Mouse (Mus musculus) gastrocnemius, adult 2 months (tissue): ENCODE results near the gene Tmem45b. TPM values are rescaled to one million over a fixed set of nuclear protein-coding genes. Genes with fewer than 3 reads are reported as not detected.

Experiments
- DNase-seq: peaks from one replicate; pipeline ENCODE4 v3.0.0; 2022
- H3K27ac ChIP-seq: fragments of 200-600 bp; 2 replicates; pipeline ENCODE4 v1.8.1; 2022; ENCODE audit warnings: mild to moderate bottlenecking
- H3K4me3 ChIP-seq: fragments of 200-600 bp; 2 replicates; pipeline ENCODE4 v1.8.1; 2022; ENCODE audit warnings: mild to moderate bottlenecking, moderate library complexity
- CTCF ChIP-seq: fragments of 200-600 bp; IDR thresholded peaks from 2 replicates; pipeline ENCODE4 v1.8.1; 2022; ENCODE audit warnings: antibody characterized with exemption, mild to moderate bottlenecking, moderate library complexity
- intact Hi-C: fragments of 180-260 bp; cut with DNase I; formaldehyde crosslinking; loops from one replicate; pipeline ENCODE4 v1.15.1; 2025
- total RNA-seq, 2 experiments: library from RNA; stranded (reverse); gene quantifications; 2 replicates each; pipeline ENCODE4 v1.2.3; 2021

Gene Tmem45b
- total RNA-seq, 2 experiments from 2014 or later: 0.45 TPM; not detected in 1

GRCm38 (mm10) chr9:31385947-31386354, 78.3 kb downstream of the Tmem45b start, which contains the start of gene Nfrkb:
Gene Nfrkb (plus strand): TSS chr9:31386192.
- TF ChIP-seq CTCF: no peak
- intact Hi-C loops: no loop called here
- DNase-seq: peak; percentile 98
- Histone ChIP-seq H3K4me3 (peak within 1 kb of the TSS; percentile 82), H3K27ac (peak within 1 kb of the TSS; percentile 91)

- TF ChIP-seq CTCF: no peak
- no peak for DNase-seq
- H3K4me3 ChIP-seq: peak overlapping the region; percentile 82
- intact Hi-C loops: no loop called here
- peak overlapping the region; percentile 91 for H3K27ac ChIP-seq
These were observed 78.8 kb downstream of the Tmem45b start for GRCm38 (mm10) chr9:31385500-31385869.

GRCm38 (mm10) chr9:31384786-31385499, 79.3 kb downstream of the Tmem45b start:
- Histone ChIP-seq H3K4me3 (peak overlapping the region; percentile 82), H3K27ac (peak overlapping the region; percentile 91; the same call in 1 of the 2 replicates)
- no peak for DNase-seq
- no peak for TF ChIP-seq CTCF
- intact Hi-C loops: no loop called here

- no peak overlapping the region for H3K4me3 ChIP-seq
- DNase-seq: no peak
- intact Hi-C loops: no loop called here
- no peak overlapping the region for H3K27ac ChIP-seq
- TF ChIP-seq CTCF: no peak
These were observed 87.6 kb downstream of the Tmem45b start for GRCm38 (mm10) chr9:31376661-31377060.

Other genes with a start within 250 kb of the Tmem45b start
- 1 to 10 TPM; 4.4 to 4.8 TPM for gene Prdm10, start 183.9 kb downstream of the Tmem45b start, total RNA-seq
- 10 to 100 TPM; 10.4 to 11.2 TPM for gene Nfrkb, start 78.3 kb downstream of the Tmem45b start, total RNA-seq